Comparison of ENCODE assay signal across 15 mouse cellular contexts in the genomic region with DNA sequence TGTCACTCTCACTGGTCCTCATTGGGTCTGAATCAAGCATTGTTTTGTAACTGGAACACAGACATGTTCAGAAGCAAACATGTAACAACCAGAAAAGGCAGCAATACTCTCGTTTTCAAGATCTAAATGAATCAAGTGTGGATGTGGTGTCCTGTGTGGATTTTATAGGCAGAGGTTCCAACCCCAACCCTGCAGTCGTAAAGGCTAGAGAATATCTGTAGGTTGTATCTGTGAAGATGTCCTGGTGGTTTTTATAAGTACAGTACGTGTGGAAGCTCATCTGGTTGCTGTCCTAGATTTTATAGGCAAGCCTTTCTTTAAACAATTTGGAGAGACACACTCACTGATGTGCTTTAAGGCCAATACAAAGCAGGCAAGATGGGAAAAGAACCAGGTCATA.
"Had no signal": no experiment of that assay in that cellular context is flagged by ENCODE, and none has a peak within 500 bp of the region (broad histone marks: within the 10 kb centered on the region; RNA-seq: fewer than 3 reads in every experiment).

No protein-coding gene starts in this region.

- H3K36me3 ChIP-seq: neural tube, embryonic 15.5 days; stomach, embryonic 15.5 days had no signal

- H3K9ac ChIP-seq: neural tube, embryonic 15.5 days; stomach, embryonic 15.5 days had no signal

- H3K27me3 ChIP-seq: neural tube, embryonic 15.5 days; stomach, embryonic 15.5 days had no signal

- H3K4me2 ChIP-seq: neural tube, embryonic 15.5 days; stomach, embryonic 15.5 days had no signal

- H3K4me3 ChIP-seq: neural tube, embryonic 15.5 days; stomach, embryonic 15.5 days had no signal

- DNase-seq: retina, postnatal 1 day; right cerebral cortex, adult 18-20 months; right cerebral cortex, postnatal 14 days; right cerebral cortex, postnatal 25 days; right cerebral cortex, postnatal 4 days; spleen, adult 18-20 months; thymus, adult 18-20 months; thymus, adult 2 months; thymus, postnatal 14 days; thymus, postnatal 25 days; thymus, postnatal 36 days; thymus, postnatal 4 days had no signal

- H3K27ac ChIP-seq: neural tube, embryonic 15.5 days; stomach, embryonic 15.5 days; stomach, postnatal 0 days had no signal

- H3K9me3 ChIP-seq: neural tube, embryonic 15.5 days; stomach, embryonic 15.5 days had no signal

- H3K4me1 ChIP-seq: stomach, embryonic 15.5 days had no signal
